Mouse (Mus musculus) ES-E14 (cell line): ENCODE data around the gene Fam131c. TPM values are rescaled to one million over a fixed set of nuclear protein-coding genes. Genes with fewer than 3 reads are reported as not detected.
A peak's percentile ranks its signal among the peaks of the same experiment; 100 is the strongest.

ENCODE experiments used
- DNase-seq: peaks from one replicate; pipeline ENCODE4 v3.0.0-alpha.2; 2013; ENCODE audit warnings: low read depth, low spot score
- H3K27ac ChIP-seq: 2 replicates; pipeline ENCODE4 v1.5.1; 2012; ENCODE audit warnings: low read depth, mild to moderate bottlenecking, low read length, moderate library complexity, mixed read lengths; ENCODE audit not compliant: poor library complexity, insufficient read depth, severe bottlenecking
- H3K36me3 ChIP-seq: 2 replicates; pipeline ENCODE4 v1.6.1; 2012; ENCODE audit warnings: mild to moderate bottlenecking, low read length, moderate library complexity, mixed read lengths; ENCODE audit not compliant: control insufficient read depth, poor library complexity, insufficient read depth, severe bottlenecking
- H3K4me1 ChIP-seq, 2 experiments: fragments of 150-350 bp in 1 of 2; sonication (generic) in 1 of 2; 2 replicates each; pipeline ENCODE4 v1.6.1; 2012; ENCODE audit warnings: low read length in 2 of 2, mild to moderate bottlenecking in 1 of 2, mixed read lengths in 1 of 2; ENCODE audit not compliant: control insufficient read depth in 2 of 2, insufficient read depth in 2 of 2, poor library complexity in 1 of 2
- H3K4me3 ChIP-seq, 2 experiments: fragments of 150-350 bp in 1 of 2; sonication (generic) in 1 of 2; 2 replicates each; pipeline ENCODE4 v1.5.1; 2012; ENCODE audit warnings: low read length in 2 of 2, low read depth in 1 of 2, mild to moderate bottlenecking in 1 of 2, mixed read lengths in 1 of 2; ENCODE audit not compliant: insufficient read depth in 1 of 2, poor library complexity in 1 of 2, severe bottlenecking in 1 of 2
- H3K9ac ChIP-seq: 2 replicates; pipeline ENCODE4 v1.6.1; 2012; ENCODE audit warnings: low read depth, mild to moderate bottlenecking, low read length, mixed read lengths; ENCODE audit not compliant: poor library complexity, insufficient read depth, severe bottlenecking
- H3K9me3 ChIP-seq: fragments of 150-350 bp; sonication (generic); 2 replicates; pipeline ENCODE4 v1.6.1; 2012; ENCODE audit warnings: low read depth, mild to moderate bottlenecking, low read length; ENCODE audit not compliant: control insufficient read depth, insufficient read depth
- CHD2 ChIP-seq: IDR thresholded peaks from 2 replicates; pipeline ENCODE4 v1.6.1; 2014; ENCODE audit warnings: mild to moderate bottlenecking, low read depth, low read length, inconsistent platforms
- HCFC1 ChIP-seq: IDR thresholded peaks from 2 replicates; pipeline ENCODE4 v1.6.1; 2012; ENCODE audit warnings: low read length, inconsistent platforms, borderline replicate concordance; ENCODE audit not compliant: insufficient read depth
- MAFK ChIP-seq: IDR thresholded peaks from 2 replicates; pipeline ENCODE4 v1.6.1; 2014; ENCODE audit warnings: mild to moderate bottlenecking, low read depth, low read length, inconsistent platforms; ENCODE audit not compliant: insufficient read depth
- ZC3H11A ChIP-seq: IDR thresholded peaks from 2 replicates; pipeline ENCODE4 v1.6.1; 2012; ENCODE audit warnings: low read depth, mild to moderate bottlenecking, inconsistent platforms, low read length, borderline replicate concordance
- ZNF384 ChIP-seq: IDR thresholded peaks from 2 replicates; pipeline ENCODE4 v1.6.1; 2012; ENCODE audit warnings: low read depth, low read length, inconsistent platforms
- in situ Hi-C, 2 experiments: fragments of 600-800 bp; cut with MboI; formaldehyde crosslinking; loops; one replicate each; pipeline ENCODE4 v1.15.1; 2025; ENCODE audit warnings: low sequenced_read_pairs in 2 of 2, inconsistent platforms in 1 of 2; ENCODE audit not compliant: unreplicated experiment in 2 of 2
- total RNA-seq: library from RNA; depleted of rRNA; stranded (reverse); fragments of 300-350 nt; gene quantifications from 2 replicates; pipeline ENCODE4 v1.2.3, GENCODE M21; 2012

Gene Fam131c
- total RNA-seq, 1 experiment = 2.3 TPM

- Histone ChIP-seq H3K4me1 (peaks cover 0 to 17% of the 10 kb centered on the region in 2 experiments; a peak in 1 of 4 replicates), H3K9me3 (no peaks in the 10 kb centered on the region), H3K27ac (no peak overlapping the region; the same call in 1 of the 2 replicates), H3K4me3 (peak overlapping the region; percentile 41 to 66), H3K36me3 (no peaks in the 10 kb centered on the region), H3K9ac (peak overlapping the region; percentile 42; the same call in 1 of the 2 replicates)
- TF ChIP-seq HCFC1 = no peak
- no peak for TF ChIP-seq CHD2
- no peak for TF ChIP-seq MAFK
- TF ChIP-seq ZC3H11A = no peak
- no peak for TF ChIP-seq ZNF384
- peak; percentile 53 for DNase-seq
- in situ Hi-C loops = no loop called here
Observed at GRCm38 (mm10) chr4:141425484-141426479, 57.8 kb downstream of the Fam131c start.

GRCm38 (mm10) chr4:141426796-141427745 lies 59.1 kb downstream of the Fam131c start:
- Histone ChIP-seq H3K36me3 (no peaks in the 10 kb centered on the region), H3K27ac (no peak overlapping the region), H3K9me3 (no peaks in the 10 kb centered on the region), H3K9ac (no peak overlapping the region), H3K4me3 (no peak overlapping the region), H3K4me1 (peaks cover 0 to 11% of the 10 kb centered on the region in 2 experiments; a peak in 1 of 4 replicates)
- no peak for DNase-seq
- in situ Hi-C loops = no loop called here
- TF ChIP-seq CHD2 (no peak), ZC3H11A (no peak), ZNF384 (no peak), HCFC1 (no peak), MAFK (no peak)

- TF ChIP-seq ZC3H11A (no peak), MAFK (no peak), ZNF384 (no peak), CHD2 (no peak), HCFC1 (no peak)
- in situ Hi-C loops = no loop called here
- no peaks in the 10 kb centered on the region for H3K36me3 ChIP-seq
- no peak overlapping the region for H3K9ac ChIP-seq
- no peak overlapping the region for H3K4me3 ChIP-seq
- peaks cover 0 to 11% of the 10 kb centered on the region in 2 experiments; a peak in 1 of 4 replicates for H3K4me1 ChIP-seq
- no peak for DNase-seq
- H3K9me3 ChIP-seq = no peaks in the 10 kb centered on the region
- no peak overlapping the region for H3K27ac ChIP-seq
Observed at GRCm38 (mm10) chr4:141427921-141428320, 59.9 kb downstream of the Fam131c start.

- H3K36me3 ChIP-seq = no peaks in the 10 kb centered on the region
- H3K4me3 ChIP-seq = no peak overlapping the region
- H3K27ac ChIP-seq = no peak overlapping the region
- no peak for DNase-seq
- no peaks in the 10 kb centered on the region for H3K9me3 ChIP-seq
- in situ Hi-C loops = no loop called here
- TF ChIP-seq MAFK (no peak), CHD2 (no peak), HCFC1 (no peak), ZC3H11A (no peak), ZNF384 (no peak)
- H3K9ac ChIP-seq = no peak overlapping the region
- H3K4me1 ChIP-seq = peaks cover 0 to 11% of the 10 kb centered on the region in 2 experiments; a peak in 1 of 4 replicates
Observed at GRCm38 (mm10) chr4:141429381-141429780, 61.4 kb downstream of the Fam131c start.
